Mouse (Mus musculus) inflammation-experienced regulatory T-cells (primary cell): ENCODE data around the gene Ackr3. TPM values are rescaled to one million over a fixed set of nuclear protein-coding genes. Genes with fewer than 3 reads are reported as not detected.

Source experiments
- polyA plus RNA-seq, 2 experiments: library from polyadenylated mRNA; unstranded; fragments of 100-300 nt; shearing (Covaris generic); gene quantifications; one replicate each; pipeline ENCODE4 v1.2.1; 2017

The Ackr3 gene
- polyA plus RNA-seq = 1 to 10 TPM in 1 of 2 experiments, not detected in 1; 4.2 TPM

DNA sequence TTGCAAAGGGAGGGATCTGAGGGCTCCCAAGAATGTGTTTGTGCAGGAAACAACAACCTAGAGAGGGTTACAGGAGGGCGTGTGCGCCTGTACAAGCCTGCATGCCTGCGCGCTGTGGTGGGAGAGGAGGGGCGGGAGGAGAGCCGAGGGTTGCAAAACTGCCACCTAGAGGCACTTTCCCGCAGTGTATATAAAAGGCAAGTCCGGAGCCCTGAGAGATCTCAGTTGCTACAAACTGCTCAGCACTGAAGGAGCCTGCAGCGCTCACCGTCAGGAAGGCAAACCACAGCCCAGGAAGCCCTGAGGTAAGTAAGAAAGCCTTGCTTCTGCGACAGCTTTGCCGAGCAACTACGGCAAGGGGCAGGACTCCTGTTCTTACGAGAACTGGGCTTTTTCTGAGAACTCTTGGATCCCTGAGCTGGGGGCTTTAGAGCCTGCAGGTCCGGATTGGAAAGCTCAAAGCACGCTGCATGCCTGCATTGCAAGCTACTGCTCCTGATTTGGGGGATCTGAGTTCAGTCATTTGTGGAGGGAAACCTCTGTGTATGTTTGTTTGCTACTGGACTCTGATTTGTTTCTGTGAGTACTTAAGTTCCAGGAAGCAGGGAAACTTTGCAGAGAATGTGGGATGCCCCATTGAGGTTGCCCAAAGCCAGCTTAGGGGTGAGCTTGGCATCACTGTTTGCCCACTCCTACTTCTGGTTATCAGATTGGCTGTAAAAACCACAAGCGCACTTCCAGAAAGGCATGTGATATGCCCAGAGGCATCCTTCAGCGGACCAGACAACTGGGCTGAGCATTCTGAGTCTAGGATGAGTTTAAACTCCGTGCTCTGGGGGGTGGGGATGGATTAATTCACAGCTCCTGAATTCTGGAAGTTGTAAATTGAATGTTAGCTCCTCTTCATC is at the start of gene Ackr3:
Ackr3 (plus strand) TSS at position 198 of the 908 bp plus-strand sequence.

Other genes starting within 250 kb of the Ackr3 start
- gene Asb18, start 189.3 kb upstream of the Ackr3 start, polyA plus RNA-seq = under 1 TPM in 1 of 2 experiments, not detected in 1; 0.08 TPM
- under 1 TPM in 1 of 2 experiments, not detected in 1; 0.15 TPM for gene Iqca, start 50.6 kb upstream of the Ackr3 start, polyA plus RNA-seq